Mouse (Mus musculus) left cerebral cortex, adult 2 months (tissue): ENCODE measurements at regions not wholly inside any gene's neighbourhood (a gene's known extent, or its start where the extent isn't known, plus 50 kb on each side); places are given as distances from the start of the nearest gene placed in this dataset.
"Not testable (repeated sequence)": the region's sequence is repeated elsewhere in the genome, so short reads cannot be mapped to it uniquely, and the experiment has no call there.

Experiments
- DNase-seq, 2 experiments: peaks; one replicate each; pipeline ENCODE4 v3.0.0; 2021 to 2022; ENCODE audit warnings: low spot score in 2 of 2, mixed read lengths in 1 of 2; ENCODE audit errors: extremely low spot score in 1 of 2
- H3K27ac ChIP-seq: fragments of 200-600 bp; 2 replicates; pipeline ENCODE4 v1.8.1; 2022
- H3K4me3 ChIP-seq: fragments of 200-600 bp; 2 replicates; pipeline ENCODE4 v1.8.1; 2022
- CTCF ChIP-seq: fragments of 200-600 bp; IDR thresholded peaks from 2 replicates; pipeline ENCODE4 v1.8.1; 2022; ENCODE audit warnings: antibody characterized with exemption, mild to moderate bottlenecking, moderate library complexity
- intact Hi-C: fragments of 180-260 bp; cut with DNase I; formaldehyde crosslinking; loops from one replicate; pipeline ENCODE4 v1.15.1; 2025

GRCm38 (mm10) chrX:12299236-12299635, 139.1 kb upstream of the Bcor start:
- intact Hi-C loops: no loop called here
- H3K27ac ChIP-seq: no peak overlapping the region
- TF ChIP-seq CTCF: no peak
- H3K4me3 ChIP-seq: no peak overlapping the region
- no peak for DNase-seq

GRCm38 (mm10) chrX:12304678-12305077, 144.5 kb upstream of the Bcor start:
- intact Hi-C loops: no loop called here
- no peak for DNase-seq
- Histone ChIP-seq H3K4me3 (no peak overlapping the region), H3K27ac (no peak overlapping the region)
- TF ChIP-seq CTCF: no peak

- no peak for DNase-seq
- no peak overlapping the region for H3K4me3 ChIP-seq
- H3K27ac ChIP-seq: no peak overlapping the region
- intact Hi-C loops: no loop called here
- TF ChIP-seq CTCF: no peak
Measured at GRCm38 (mm10) chrX:12306940-12307339, 146.8 kb upstream of the Bcor start.

GRCm38 (mm10) chrX:12312534-12312933, 152.4 kb upstream of the Bcor start:
- Histone ChIP-seq H3K4me3 (no peak overlapping the region), H3K27ac (no peak overlapping the region)
- no peak for TF ChIP-seq CTCF
- intact Hi-C loops: no loop called here
- DNase-seq: no peak

- Histone ChIP-seq H3K4me3 (no peak overlapping the region), H3K27ac (no peak overlapping the region)
- intact Hi-C loops: no loop called here
- TF ChIP-seq CTCF: no peak
- no peak for DNase-seq
Measured at GRCm38 (mm10) chrX:12315658-12316057, 155.5 kb upstream of the Bcor start.

- H3K27ac ChIP-seq, H3K4me3 ChIP-seq, intact Hi-C loops, DNase-seq: not testable (repeated sequence)
Measured at GRCm38 (mm10) chrX:12317488-12317887, 157.3 kb upstream of the Bcor start.

GRCm38 (mm10) chrX:12318848-12319651, 158.9 kb upstream of the Bcor start:
- no peak for DNase-seq
- intact Hi-C loops: no loop called here
- Histone ChIP-seq H3K27ac (no peak overlapping the region), H3K4me3 (no peak overlapping the region)
- TF ChIP-seq CTCF: no peak

GRCm38 (mm10) chrX:12322453-12322852, 162.3 kb upstream of the Bcor start:
- DNase-seq: no peak
- intact Hi-C loops: no loop called here
- no peak for TF ChIP-seq CTCF
- Histone ChIP-seq H3K27ac (no peak overlapping the region), H3K4me3 (no peak overlapping the region)

GRCm38 (mm10) chrX:12323268-12323667, 163.1 kb upstream of the Bcor start:
- intact Hi-C loops: no loop called here
- Histone ChIP-seq H3K27ac (no peak overlapping the region), H3K4me3 (no peak overlapping the region)
- DNase-seq: no peak
- TF ChIP-seq CTCF: no peak

- no peak overlapping the region for H3K27ac ChIP-seq
- DNase-seq: no peak
- no peak overlapping the region for H3K4me3 ChIP-seq
- TF ChIP-seq CTCF: no peak
- intact Hi-C loops: no loop called here
Measured at GRCm38 (mm10) chrX:12323812-12324211, 163.7 kb upstream of the Bcor start.

GRCm38 (mm10) chrX:12327464-12327863, 167.3 kb upstream of the Bcor start:
- no peak for DNase-seq
- no peak overlapping the region for H3K4me3 ChIP-seq
- TF ChIP-seq CTCF: no peak
- intact Hi-C loops: no loop called here
- no peak overlapping the region for H3K27ac ChIP-seq

- Histone ChIP-seq H3K27ac (no peak overlapping the region), H3K4me3 (no peak overlapping the region)
- intact Hi-C loops: no loop called here
- no peak for TF ChIP-seq CTCF
- peak in 1 of 2 experiments; percentile 21 for DNase-seq
Measured at GRCm38 (mm10) chrX:12340561-12340960, 180.4 kb upstream of the Bcor start.

GRCm38 (mm10) chrX:12341356-12341965, 181.3 kb upstream of the Bcor start:
- H3K4me3 ChIP-seq: no peak overlapping the region
- intact Hi-C loops: no loop called here
- TF ChIP-seq CTCF: no peak

More at GRCm38 (mm10) chrX:12341356-12341965, 181.3 kb upstream of the Bcor start:
- H3K27ac ChIP-seq: no peak overlapping the region
- no peak for DNase-seq
